Mouse (Mus musculus): Measurements from ENCODE around the gene Cemip. TPM values are rescaled to one million over a fixed set of nuclear protein-coding genes. Genes with fewer than 3 reads are reported as not detected.

The Cemip gene
- polyA plus RNA-seq, 1 experiment from 2014 or later, result 0.80 TPM

DNA sequence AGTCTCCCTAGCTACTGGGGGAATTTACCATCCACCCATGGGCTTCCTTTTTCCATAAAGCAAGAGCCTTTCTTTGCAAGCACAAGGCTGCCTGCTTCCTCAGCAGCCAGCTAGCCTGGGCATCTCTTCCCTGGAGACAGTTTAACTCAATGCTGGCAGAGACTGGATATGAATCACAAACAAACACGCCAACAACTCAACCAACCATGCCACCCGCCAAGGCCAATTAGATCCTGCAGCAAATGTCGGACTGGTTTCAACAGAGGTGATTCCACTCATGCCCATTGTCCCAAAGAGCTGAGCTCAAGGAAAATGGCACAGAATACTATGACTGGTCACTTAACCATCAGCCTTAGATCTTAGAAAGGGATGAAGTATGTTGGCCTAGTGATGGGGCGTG lies 97.0 kb downstream of the Cemip start:
- Histone ChIP-seq H3K27ac (replicated peaks) (no peak overlapping the region), H3K27me3 (no peaks in the 10 kb centered on the region), H3K4me1 (no peaks in the 10 kb centered on the region), H3K36me3 (no peaks in the 10 kb centered on the region), H3K4me3 (replicated peaks) (no peak overlapping the region), H3K9ac (no peak overlapping the region), H3K4me2 (replicated peaks) (no peak overlapping the region), H3K9me3 (replicated peaks) (no peaks in the 10 kb centered on the region)
- no peak for ATAC-seq (ENCODE audit: insufficient number of reproducible peaks, low FRiP score, low TSS enrichment, low read depth)
- 94% methylated on average over 4 of the region's 4 CpGs for WGBS

DNA sequence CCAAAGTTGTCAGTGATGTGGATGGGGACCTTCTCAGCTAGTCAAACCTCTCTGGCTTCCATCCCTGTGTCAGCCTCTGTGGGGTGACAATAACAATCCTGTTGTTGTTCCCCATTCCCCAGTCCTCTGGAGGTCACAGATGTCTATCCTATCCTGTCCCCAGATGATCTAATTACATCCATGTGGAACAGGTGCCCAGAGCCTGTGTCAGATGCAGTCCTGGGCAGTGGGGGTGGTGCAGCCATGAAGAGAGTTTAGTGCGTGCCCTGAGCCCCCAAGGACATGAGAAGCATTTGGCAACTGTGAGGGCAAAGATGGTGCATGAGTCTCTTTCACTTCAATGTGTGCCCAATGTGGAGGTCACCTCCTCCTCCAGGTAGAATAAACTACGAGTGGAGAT lies 100.6 kb downstream of the Cemip start:
- Histone ChIP-seq H3K9me3 (replicated peaks) (no peaks in the 10 kb centered on the region), H3K4me2 (replicated peaks) (no peak overlapping the region), H3K9ac (no peak overlapping the region), H3K4me3 (replicated peaks) (no peak overlapping the region), H3K27ac (replicated peaks) (no peak overlapping the region), H3K4me1 (no peaks in the 10 kb centered on the region), H3K36me3 (no peaks in the 10 kb centered on the region), H3K27me3 (no peaks in the 10 kb centered on the region)
- WGBS, result 57% methylated on average over 2 of the region's 2 CpGs
- ATAC-seq (ENCODE audit: insufficient number of reproducible peaks, low FRiP score, low TSS enrichment, low read depth), result no peak

DNA sequence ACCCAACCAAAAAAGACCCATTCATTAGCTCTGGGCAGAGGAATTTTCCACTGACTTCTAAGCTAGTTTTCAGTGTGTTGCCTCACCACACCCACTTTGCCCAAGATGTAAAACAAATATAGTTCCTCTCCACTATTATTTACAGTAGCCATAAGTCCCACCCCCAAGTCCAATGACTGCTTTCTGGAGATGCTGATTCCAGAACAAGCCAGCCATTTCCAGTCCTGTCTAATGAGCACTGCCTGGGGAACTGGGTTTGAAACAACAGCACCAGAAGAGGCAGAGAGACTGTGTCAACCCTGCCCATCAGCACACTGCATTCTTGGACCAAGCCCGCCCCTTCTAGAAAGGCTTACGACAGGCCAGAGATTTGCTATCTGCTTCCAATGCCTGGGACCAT lies 103.7 kb downstream of the Cemip start:
- H3K4me1 ChIP-seq, result no peaks in the 10 kb centered on the region
- WGBS, result 78% methylated on average over 2 of the region's 2 CpGs
- no peaks in the 10 kb centered on the region for H3K36me3 ChIP-seq
- H3K4me3 ChIP-seq (replicated peaks), result no peak overlapping the region
- no peak overlapping the region for H3K27ac ChIP-seq (replicated peaks)
- no peak overlapping the region for H3K9ac ChIP-seq
- H3K27me3 ChIP-seq, result no peaks in the 10 kb centered on the region
- no peaks in the 10 kb centered on the region for H3K9me3 ChIP-seq (replicated peaks)
- no peak overlapping the region for H3K4me2 ChIP-seq (replicated peaks)
- 0 out of 2 replicates have a peak, but pooled peaks have one; percentile 21 for ATAC-seq (ENCODE audit: insufficient number of reproducible peaks, low FRiP score, low TSS enrichment, low read depth)

DNA sequence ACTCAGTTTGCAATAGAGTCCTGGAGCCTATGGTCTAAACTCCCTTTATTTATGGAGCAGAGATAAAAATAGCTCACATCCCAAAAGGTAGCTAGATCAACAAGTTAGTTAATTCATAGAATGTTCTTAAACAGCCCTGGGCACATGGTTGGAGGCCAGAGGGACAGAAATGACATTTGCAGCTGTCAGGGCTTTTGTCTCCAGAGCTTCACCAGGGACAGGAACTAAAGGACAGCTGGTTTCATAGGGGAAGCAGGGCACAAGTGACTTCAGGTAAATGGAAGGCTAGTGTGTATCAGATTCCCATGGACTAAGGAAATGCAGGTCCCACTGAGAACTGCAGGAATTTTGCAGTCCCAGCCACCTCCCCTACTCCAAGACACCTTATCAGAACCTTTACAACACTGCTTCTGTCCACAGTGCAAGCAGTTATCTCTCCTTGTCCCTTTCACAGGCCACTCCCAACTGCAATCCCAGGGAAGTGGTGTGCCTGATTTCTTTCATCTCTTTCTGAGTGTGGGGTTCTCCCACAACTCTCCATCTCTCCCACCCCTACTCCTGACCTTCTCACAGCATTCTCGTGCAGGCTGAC lies 107.3 kb downstream of the Cemip start:
- Histone ChIP-seq H3K36me3 (no peaks in the 10 kb centered on the region), H3K4me3 (replicated peaks) (no peak overlapping the region), H3K4me2 (replicated peaks) (no peak overlapping the region), H3K27ac (replicated peaks) (no peak overlapping the region), H3K9me3 (replicated peaks) (no peaks in the 10 kb centered on the region), H3K4me1 (no peaks in the 10 kb centered on the region), H3K9ac (no peak overlapping the region), H3K27me3 (no peaks in the 10 kb centered on the region)
- 55% methylated on average over 1 of the region's 1 CpGs for WGBS
- no peak for ATAC-seq (ENCODE audit: insufficient number of reproducible peaks, low FRiP score, low TSS enrichment, low read depth)

DNA sequence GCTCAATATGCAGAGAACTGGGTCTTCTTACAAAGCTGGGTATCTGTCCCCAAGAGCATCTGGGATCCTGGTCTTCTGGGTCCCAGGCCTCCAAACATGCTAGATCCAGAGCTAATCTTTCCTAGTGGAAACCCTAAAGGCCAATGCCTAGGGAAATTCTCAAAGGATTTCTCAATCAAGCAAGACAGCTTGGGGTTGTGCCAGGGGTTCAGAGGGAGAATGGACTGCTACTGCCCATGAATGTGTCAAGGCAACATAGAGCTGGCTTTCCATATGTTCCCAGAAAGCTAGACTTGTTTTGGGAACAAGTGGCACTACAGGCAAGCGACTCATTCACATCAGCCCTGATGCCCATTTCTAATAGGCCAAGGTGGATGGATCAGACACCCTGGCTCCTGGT lies 107.9 kb downstream of the Cemip start:
- no peak overlapping the region for H3K9ac ChIP-seq
- WGBS, result 83% methylated on average over 1 of the region's 1 CpGs
- H3K4me3 ChIP-seq (replicated peaks), result no peak overlapping the region
- no peaks in the 10 kb centered on the region for H3K4me1 ChIP-seq
- no peak for ATAC-seq (ENCODE audit: insufficient number of reproducible peaks, low FRiP score, low TSS enrichment, low read depth)
- H3K27me3 ChIP-seq, result no peaks in the 10 kb centered on the region
- H3K27ac ChIP-seq (replicated peaks), result no peak overlapping the region
- no peak overlapping the region for H3K4me2 ChIP-seq (replicated peaks)
- no peaks in the 10 kb centered on the region for H3K36me3 ChIP-seq
- no peaks in the 10 kb centered on the region for H3K9me3 ChIP-seq (replicated peaks)

DNA sequence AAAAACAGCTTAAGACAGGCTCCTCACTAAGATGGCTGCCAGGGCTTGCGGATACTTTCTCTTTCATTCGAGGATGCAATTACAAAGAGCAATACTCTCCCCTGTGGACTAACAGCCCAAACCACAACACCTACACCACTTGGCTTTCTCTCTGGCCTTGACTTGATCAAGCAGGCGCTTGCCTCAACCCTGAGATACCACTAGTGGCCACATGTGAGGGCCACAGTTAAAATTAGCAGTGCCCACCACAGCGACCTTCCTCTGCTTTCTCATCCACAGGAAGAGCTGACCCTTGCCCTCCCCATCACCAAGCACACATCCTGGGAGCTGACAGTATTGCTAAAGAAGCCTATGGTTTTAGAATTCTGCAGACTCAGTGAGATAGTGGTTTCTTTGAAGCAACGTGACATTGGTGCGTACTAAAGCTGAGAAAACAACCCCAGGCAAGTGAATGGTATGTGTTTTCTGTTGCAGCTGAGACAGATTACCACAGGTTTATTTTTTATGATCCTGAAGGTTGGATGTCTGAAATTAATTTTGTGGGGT lies 109.8 kb downstream of the Cemip start:
- H3K27me3 ChIP-seq, result no peaks in the 10 kb centered on the region
- no peak overlapping the region for H3K27ac ChIP-seq (replicated peaks)
- H3K36me3 ChIP-seq, result no peaks in the 10 kb centered on the region
- H3K9ac ChIP-seq, result no peak overlapping the region
- H3K4me1 ChIP-seq, result no peaks in the 10 kb centered on the region
- H3K9me3 ChIP-seq (replicated peaks), result no peaks in the 10 kb centered on the region
- 59% methylated on average over 6 of the region's 6 CpGs for WGBS
- H3K4me2 ChIP-seq (replicated peaks), result no peak overlapping the region
- ATAC-seq (ENCODE audit: insufficient number of reproducible peaks, low FRiP score, low TSS enrichment, low read depth), result peak; percentile 55; the same call in 1 of the 2 replicates
- no peak overlapping the region for H3K4me3 ChIP-seq (replicated peaks)

DNA sequence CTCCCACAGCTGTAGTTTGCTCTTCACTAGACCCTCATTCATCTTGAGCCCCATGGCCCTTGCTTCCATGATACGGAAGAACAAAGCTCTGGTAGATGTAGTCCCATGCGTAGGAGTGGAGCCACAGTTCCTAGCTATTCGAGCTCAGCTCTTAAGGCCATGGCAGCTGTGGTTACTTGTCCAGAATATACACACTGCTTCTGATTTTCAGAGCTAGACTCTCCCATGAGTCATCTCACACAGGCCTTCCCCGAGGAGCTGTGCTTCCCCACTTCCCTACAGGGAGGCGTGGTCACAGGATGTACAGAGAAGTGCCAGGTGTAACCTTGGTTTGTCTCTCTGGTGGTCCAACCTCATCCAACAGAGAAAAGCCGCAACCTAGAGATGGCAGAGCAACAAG lies 111.0 kb downstream of the Cemip start:
- Histone ChIP-seq H3K9me3 (replicated peaks) (no peaks in the 10 kb centered on the region), H3K36me3 (no peaks in the 10 kb centered on the region), H3K4me1 (no peaks in the 10 kb centered on the region), H3K27ac (replicated peaks) (no peak overlapping the region), H3K4me2 (replicated peaks) (no peak overlapping the region), H3K4me3 (replicated peaks) (no peak overlapping the region), H3K9ac (no peak overlapping the region), H3K27me3 (no peaks in the 10 kb centered on the region)
- WGBS, result 80% methylated on average over 6 of the region's 6 CpGs
- ATAC-seq (ENCODE audit: insufficient number of reproducible peaks, low FRiP score, low TSS enrichment, low read depth), result no peak

DNA sequence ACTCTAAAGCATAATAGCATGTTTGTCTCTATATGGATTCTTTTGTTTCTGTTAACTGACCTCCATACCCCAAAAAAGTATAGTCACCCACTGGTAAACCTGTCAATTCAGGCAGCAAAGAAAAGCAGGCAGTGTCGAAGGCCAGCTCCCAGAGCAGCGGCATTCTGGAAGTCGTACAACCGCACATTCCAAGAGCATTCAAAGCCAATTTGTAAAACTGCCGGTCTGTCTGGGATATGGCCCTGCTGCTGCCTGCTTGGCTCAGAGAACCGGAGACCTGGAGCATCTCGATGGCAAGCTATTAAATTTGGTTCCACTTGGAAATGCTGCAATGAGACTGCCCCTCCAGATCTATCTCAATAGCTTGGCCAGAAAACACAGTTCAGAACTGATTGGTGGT lies 113.8 kb downstream of the Cemip start:
- Histone ChIP-seq H3K36me3 (no peaks in the 10 kb centered on the region), H3K9ac (no peak overlapping the region), H3K27me3 (no peaks in the 10 kb centered on the region), H3K27ac (replicated peaks) (no peak overlapping the region), H3K4me1 (no peaks in the 10 kb centered on the region), H3K4me3 (replicated peaks) (no peak overlapping the region), H3K4me2 (replicated peaks) (no peak overlapping the region), H3K9me3 (replicated peaks) (no peaks in the 10 kb centered on the region)
- 53% methylated on average over 7 of the region's 7 CpGs for WGBS
- ATAC-seq (ENCODE audit: insufficient number of reproducible peaks, low FRiP score, low TSS enrichment, low read depth), result no peak

DNA sequence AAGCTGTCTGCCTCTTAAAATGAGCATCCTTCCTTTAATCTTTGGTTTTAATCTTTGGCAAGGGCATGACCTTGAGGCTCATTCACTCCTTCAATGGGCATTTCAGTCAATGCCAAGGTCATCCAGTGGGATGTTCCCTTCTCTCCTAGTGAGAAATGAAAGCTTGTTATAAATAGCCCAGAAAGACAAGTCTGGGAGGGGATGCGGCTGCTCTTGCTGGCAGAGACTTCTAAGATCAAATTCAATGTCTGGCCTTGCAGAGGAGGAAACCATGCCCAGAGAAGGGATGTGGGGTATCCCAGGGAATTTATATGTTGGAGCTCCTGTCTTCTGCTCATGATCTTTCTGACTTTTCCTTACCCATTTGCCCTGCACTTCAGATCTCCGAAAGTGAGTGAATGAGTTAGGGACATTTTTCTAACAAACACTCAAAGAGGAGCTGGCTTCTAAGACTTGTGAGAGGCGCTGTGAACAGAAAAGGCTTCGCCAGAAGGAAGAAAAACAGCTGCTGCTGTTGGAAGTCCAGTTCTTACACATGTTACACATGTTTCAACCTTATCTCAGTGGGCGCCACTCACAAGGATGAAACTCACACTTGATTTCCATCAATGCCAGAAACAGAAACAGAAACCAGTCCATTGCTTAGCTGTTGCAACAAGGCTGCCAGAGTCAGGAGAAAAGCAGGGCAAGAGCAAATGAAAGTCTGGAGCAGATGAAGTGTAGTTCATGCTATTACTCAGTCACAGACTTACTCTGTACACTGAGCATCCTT lies 120.1 kb downstream of the Cemip start:
- H3K27ac ChIP-seq (replicated peaks), result no peak overlapping the region
- whole genome bisulfite sequencing, result 73% methylated on average over 5 of the region's 5 CpGs

DNA sequence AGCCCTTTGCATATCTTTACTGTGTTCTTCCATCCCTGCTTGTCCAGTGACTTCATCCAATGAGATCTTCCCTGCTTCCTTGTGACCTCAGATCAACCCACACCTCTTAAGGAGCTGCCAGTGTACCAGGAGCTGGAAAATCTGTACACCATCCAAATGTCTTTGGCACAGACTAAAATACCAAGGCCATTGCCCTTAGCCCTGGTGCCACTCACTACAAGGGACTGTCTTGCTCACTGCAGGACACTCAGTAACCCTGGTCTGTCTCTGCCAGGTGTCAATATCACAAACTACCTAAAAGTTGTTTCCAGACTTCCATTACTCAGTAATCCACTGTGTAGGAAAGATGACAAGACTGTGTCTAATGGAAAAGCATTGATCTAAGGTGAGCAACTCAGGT lies 121.1 kb downstream of the Cemip start:
- Histone ChIP-seq H3K4me2 (replicated peaks) (no peak overlapping the region), H3K27ac (replicated peaks) (no peak overlapping the region), H3K9ac (no peak overlapping the region), H3K4me1 (no peaks in the 10 kb centered on the region), H3K9me3 (replicated peaks) (no peaks in the 10 kb centered on the region), H3K36me3 (no peaks in the 10 kb centered on the region), H3K27me3 (no peaks in the 10 kb centered on the region), H3K4me3 (replicated peaks) (no peak overlapping the region)
- no peak for ATAC-seq (ENCODE audit: insufficient number of reproducible peaks, low FRiP score, low TSS enrichment, low read depth)

More for the DNA sequence above, 120.1 kb downstream of the Cemip start:
- no peak overlapping the region for H3K4me2 ChIP-seq (replicated peaks)
- H3K4me1 ChIP-seq, result no peaks in the 10 kb centered on the region
- no peaks in the 10 kb centered on the region for H3K9me3 ChIP-seq (replicated peaks)
- no peaks in the 10 kb centered on the region for H3K36me3 ChIP-seq
- H3K4me3 ChIP-seq (replicated peaks), result no peak overlapping the region
- H3K9ac ChIP-seq, result no peak overlapping the region
- H3K27me3 ChIP-seq, result no peaks in the 10 kb centered on the region
- ATAC-seq (ENCODE audit: insufficient number of reproducible peaks, low FRiP score, low TSS enrichment, low read depth), result no peak

DNA sequence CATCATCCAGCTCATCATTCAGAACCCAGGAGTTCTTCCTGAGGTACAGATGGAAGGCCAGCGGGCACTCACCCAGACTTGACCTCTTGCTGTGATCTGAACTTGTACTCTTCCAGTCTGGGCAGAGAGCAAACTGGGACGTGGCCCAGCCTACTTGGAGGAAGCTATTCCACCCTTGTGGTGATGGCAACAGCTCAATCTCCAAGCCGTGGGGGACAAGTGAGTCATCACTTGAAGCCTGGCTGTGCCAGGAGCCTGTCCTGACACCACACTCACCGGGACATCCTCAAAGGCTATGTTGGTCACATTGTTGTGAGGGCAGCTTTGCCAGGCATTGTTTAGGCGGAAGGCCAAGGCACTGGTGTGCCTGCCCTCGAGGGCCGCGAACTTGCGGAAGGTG lies 133.8 kb downstream of the Cemip start:
- 89% methylated on average over 9 of the region's 9 CpGs for WGBS
- H3K27ac ChIP-seq (replicated peaks), result no peak overlapping the region
- H3K4me1 ChIP-seq, result no peaks in the 10 kb centered on the region
- ATAC-seq (ENCODE audit: insufficient number of reproducible peaks, low FRiP score, low TSS enrichment, low read depth), result no peak
- H3K9me3 ChIP-seq (replicated peaks), result no peaks in the 10 kb centered on the region
- H3K4me3 ChIP-seq (replicated peaks), result no peak overlapping the region
- H3K9ac ChIP-seq, result no peak overlapping the region
- no peaks in the 10 kb centered on the region for H3K27me3 ChIP-seq
- H3K36me3 ChIP-seq, result no peaks in the 10 kb centered on the region
- no peak overlapping the region for H3K4me2 ChIP-seq (replicated peaks)

DNA sequence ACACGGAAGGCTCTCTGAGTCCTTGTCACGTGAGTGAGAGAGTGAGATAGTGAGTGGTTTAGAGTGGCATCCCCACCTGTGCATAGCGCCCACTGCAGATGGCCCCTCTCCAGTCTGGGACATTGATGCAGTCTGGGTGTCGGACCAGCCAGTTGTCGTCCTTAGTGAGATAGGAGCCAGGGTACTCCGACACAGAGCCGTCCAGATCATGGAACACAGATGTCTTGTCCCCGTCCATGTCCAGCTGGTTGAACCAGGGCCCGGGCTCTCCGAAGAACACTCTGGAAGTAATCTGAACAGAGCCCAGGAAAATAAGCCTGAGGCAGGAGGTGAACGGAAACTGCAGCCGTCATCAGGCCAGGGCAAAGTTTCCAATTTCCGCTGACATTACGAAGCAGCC lies 135.0 kb downstream of the Cemip start:
- ATAC-seq (ENCODE audit: insufficient number of reproducible peaks, low FRiP score, low TSS enrichment, low read depth), result no peak
- no peak overlapping the region for H3K4me3 ChIP-seq (replicated peaks)
- H3K27me3 ChIP-seq, result no peaks in the 10 kb centered on the region
- H3K4me1 ChIP-seq, result no peaks in the 10 kb centered on the region
- H3K27ac ChIP-seq (replicated peaks), result no peak overlapping the region
- H3K9me3 ChIP-seq (replicated peaks), result no peaks in the 10 kb centered on the region
- H3K36me3 ChIP-seq, result no peaks in the 10 kb centered on the region
- no peak overlapping the region for H3K9ac ChIP-seq
- no peak overlapping the region for H3K4me2 ChIP-seq (replicated peaks)
- 54% methylated on average over 14 of the region's 14 CpGs for WGBS
